Mouse (Mus musculus): Measurements from ENCODE around the gene Opcml.

Gene Opcml

GRCm38 (mm10) chr9:28686942-28687611 is 896.5 kb downstream of the Opcml start:
- 59% methylated on average over 7 of the region's 7 CpGs for WGBS

DNA sequence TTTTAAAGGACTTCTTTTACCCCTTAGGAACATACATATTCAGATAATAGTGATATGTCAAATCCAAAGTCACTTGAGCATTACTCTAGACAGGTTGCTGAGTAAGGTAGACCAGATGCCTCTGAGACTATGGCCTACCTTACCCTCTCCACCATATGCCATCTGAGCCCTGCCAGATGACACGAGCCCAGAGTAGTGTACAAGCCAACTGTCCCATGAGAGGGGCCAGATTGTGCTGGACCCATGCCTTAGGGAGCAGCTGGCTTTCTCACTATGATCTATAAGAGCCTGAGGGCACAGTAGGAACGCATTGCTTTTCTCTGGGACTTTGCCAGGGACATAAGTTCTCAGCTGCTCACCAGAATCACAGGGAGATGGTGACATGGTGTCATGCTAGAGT is 899.6 kb downstream of the Opcml start:
- 45% methylated on average over 2 of the region's 2 CpGs for WGBS

DNA sequence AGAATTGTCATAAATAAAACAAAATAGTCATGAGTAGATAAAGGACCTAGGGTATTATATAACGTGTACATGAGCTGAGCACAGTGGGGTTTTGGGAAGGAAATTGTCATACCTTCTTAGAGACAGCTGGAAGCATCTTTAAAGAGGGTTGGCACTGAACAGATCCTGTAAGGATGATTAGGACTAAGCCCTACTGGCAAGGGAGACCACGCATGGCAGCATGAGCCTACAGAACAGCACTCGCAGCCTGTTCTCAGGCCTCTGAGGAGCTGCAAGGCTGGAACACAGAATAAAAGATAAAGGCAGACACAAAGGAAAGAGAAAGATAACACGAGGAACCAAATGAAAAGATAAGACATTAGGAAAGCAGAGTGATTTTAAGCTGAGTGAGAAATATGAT is 915.2 kb downstream of the Opcml start:
- 54% methylated on average over 4 of the region's 4 CpGs for WGBS

DNA sequence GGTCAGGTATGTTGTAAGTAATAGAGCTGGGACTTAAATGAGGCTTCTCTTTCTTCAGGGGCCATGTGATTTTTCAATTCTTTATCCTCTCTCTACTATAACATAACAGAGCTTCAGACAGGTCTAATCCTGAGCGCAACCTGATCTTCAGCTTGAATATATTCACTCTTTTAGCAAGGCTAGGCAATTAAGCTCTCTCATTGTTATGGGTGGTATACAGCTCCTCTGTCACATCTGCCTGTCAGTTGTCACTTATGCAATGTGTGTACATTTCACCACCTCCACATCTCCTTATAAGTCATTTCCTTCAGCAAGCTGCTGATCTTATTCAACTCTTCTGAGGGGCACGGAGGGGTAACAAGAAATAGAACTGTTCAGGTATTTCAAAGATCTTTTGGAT is 924.0 kb downstream of the Opcml start:
- WGBS: 78% methylated on average over 2 of the region's 2 CpGs

- 93% methylated on average over 2 of the region's 2 CpGs for WGBS
Measured at GRCm38 (mm10) chr9:28720186-28720585, 929.6 kb downstream of the Opcml start.

GRCm38 (mm10) chr9:28731811-28732602 is 941.4 kb downstream of the Opcml start:
- 79% methylated on average over 10 of the region's 10 CpGs for WGBS

- 44% methylated on average over 2 of the region's 2 CpGs for WGBS
Measured at GRCm38 (mm10) chr9:28737955-28738354, 947.4 kb downstream of the Opcml start.

DNA sequence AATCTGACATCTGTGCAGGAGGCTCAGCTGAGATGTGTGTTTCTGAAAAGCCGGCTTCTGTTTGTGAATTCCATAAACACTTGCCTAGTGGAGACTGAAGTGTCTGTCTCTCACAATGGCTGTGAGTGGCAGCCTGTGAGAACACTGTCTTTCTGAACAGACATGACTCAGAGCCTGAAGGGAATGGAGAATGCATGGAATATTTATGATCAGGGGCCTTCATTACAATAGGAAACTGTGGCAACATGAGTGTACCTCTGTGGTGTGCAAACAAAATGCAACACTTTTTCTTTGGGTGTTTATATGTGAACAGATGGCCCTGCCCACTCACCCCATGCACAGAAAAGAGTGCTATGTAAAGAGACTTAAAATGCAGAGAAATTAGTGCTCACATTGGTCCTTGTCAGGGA is 947.9 kb downstream of the Opcml start:
- 16% methylated on average over 1 of the region's 1 CpGs for WGBS

- WGBS: 38% methylated on average over 3 of the region's 3 CpGs
Measured at GRCm38 (mm10) chr9:28744771-28745170, 954.2 kb downstream of the Opcml start.

- 77% methylated on average over 2 of the region's 2 CpGs for WGBS
Measured at GRCm38 (mm10) chr9:28748902-28749301, 958.3 kb downstream of the Opcml start.

DNA sequence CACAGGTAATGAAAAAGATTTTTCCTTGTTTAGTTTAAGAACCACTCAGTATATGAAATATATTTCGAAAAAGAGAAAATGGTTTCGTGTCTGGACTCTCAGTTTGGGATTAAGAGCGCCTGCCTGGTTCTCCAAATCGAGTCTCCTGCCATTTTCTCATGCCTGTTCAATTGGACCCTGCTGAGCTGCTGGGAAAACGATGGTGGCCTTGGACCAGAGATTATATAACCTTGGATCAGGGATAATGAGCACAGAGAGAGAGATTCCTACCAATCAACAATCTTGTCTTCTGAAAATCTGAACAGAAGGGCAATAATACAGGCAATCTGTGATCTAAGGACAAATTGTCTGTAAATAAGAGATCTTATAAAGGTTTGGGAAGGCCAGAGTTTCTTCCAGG is 962.3 kb downstream of the Opcml start:
- WGBS: 63% methylated on average over 5 of the region's 5 CpGs

DNA sequence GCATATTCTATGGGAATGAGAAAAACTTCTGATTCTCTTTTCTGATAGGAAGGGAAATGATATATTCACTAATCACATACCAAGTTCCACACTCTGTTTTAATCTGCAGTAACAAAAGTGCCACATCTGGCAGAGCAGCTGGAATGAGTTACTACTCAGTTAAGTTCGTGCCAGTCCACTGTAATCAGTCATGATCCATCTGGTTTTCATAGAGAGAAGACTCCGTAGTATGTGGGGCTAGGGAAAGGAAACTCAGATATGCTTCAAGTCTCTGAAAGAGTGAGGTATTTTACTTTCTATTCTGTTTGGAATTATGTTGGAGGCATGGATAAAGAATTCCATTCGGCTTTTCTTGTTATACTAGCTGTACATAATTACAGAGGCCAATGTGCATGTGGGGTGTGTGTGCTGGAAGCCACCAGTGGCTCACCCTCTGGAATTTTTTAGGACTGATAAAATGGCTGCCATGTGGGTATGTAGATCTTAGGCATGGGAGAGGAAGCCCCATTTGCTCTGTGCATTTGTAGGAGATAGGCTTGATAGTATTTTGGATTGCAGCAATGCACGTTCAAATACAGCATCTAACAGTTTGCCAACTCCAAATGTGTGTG is 966.4 kb downstream of the Opcml start:
- WGBS: 72% methylated on average over 4 of the region's 4 CpGs

DNA sequence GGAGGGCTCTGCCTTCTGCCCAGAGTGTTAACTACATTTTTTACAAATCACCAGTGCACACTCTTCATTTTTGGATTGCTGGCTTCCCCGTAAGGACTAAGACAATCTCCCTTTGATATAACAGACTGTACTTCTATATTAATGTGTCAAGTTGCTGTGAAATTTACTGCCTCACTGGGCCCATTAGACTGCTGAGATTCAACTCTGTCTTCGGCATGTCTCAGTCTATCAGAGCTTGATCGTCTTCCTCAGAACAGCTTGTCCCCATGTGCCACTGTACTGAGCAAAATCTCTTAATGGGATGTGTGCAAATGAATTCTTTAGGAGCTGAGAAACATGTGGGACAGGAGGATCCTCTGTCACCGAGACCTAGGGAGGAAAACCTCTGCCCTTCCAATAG is 970.9 kb downstream of the Opcml start:
- WGBS: 74% methylated on average over 4 of the region's 4 CpGs

GRCm38 (mm10) chr9:28764149-28764548 is 973.6 kb downstream of the Opcml start:
- WGBS: 80% methylated on average over 1 of the region's 1 CpGs

DNA sequence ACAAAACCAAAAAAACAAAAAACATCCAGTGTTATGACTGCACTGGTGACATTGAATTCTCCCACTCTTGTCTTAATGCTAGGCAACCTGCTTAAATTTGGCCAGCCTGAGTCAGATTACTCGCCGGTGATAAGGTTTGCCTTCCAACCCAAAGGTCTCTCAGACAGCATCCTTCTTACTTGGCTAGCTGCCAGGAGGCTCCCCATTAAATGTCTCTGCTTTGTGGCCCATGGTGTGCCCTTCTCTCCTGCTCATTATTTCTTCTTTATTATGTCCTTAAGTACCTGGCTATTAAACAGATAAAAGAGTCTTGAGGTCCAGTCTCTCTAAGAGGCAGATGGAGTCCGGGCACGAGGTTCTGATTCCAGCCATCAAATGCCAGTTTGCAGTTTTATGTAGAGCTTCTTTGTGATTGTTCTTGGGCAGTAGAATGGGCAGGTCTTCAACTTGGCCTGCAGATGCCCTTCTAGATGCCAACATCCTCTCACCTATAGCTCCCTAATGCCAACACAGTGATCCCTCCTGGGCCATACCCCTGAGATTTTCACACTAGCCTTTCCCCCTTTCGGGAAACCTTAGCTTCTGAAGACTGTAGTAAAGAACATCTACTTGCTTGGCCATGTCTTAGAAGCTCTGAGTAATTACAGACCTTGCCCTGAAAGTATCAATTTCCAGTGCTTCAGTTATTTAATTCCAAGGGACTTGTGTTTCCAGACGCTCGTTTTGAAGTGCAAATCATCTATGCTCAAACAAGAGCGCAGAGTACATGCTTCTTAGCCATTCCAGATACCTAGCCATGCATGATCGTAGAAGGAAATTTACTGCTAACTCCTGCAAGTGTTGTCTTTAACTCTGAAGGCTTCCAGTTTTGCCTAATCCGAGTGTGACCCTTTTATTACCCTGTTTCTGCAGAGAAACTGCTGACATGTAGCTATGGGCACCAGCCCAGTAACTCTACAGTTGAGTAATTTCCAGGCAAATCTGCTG is 986.2 kb downstream of the Opcml start:
- 65% methylated on average over 10 of the region's 10 CpGs for WGBS

- 76% methylated on average over 4 of the region's 4 CpGs for WGBS
Measured at GRCm38 (mm10) chr9:28783834-28784233, 993.3 kb downstream of the Opcml start.

DNA sequence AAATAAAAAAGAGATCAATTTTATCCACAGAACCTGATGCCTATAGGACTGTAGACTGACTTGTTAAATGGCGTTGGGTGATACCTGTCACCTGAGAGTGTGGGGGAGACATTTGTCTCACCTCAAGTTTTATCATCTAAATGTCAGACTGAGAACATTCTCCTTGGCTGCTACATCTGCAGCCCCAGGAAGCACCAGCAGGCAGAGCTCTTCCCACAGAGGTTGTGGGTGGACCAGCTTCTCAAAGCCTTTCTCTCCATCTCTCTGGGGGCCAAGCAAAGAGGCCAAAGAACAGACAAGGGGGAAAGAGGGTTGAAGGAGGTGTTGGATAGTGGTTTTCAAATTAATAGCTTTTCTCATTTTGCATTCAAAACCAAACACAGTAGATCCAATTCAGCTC is 998.9 kb downstream of the Opcml start:
- 57% methylated on average over 1 of the region's 1 CpGs for WGBS

GRCm38 (mm10) chr9:28800100-28800499 is 1009.5 kb downstream of the Opcml start:
- WGBS: 48% methylated on average over 2 of the region's 2 CpGs

DNA sequence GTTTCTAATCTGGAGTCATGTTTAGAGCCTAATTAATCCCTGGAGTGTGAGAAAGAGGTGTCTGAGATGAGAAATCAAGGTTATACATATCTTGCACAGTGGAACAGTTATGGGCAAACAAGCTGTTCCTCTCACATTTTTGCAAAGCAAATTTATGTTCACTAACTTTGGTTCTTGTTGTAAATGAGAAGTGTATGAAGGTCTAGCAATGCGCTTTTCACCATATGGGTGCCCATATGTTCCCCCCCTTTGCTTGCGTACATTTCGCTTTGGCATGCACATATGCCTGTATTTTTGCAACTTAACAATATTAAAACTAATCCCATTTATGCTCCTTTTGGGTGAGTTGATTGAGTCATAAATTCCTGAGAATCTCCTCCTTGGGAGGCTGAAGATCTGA is 1031.5 kb downstream of the Opcml start:
- 57% methylated on average over 3 of the region's 3 CpGs for WGBS

DNA sequence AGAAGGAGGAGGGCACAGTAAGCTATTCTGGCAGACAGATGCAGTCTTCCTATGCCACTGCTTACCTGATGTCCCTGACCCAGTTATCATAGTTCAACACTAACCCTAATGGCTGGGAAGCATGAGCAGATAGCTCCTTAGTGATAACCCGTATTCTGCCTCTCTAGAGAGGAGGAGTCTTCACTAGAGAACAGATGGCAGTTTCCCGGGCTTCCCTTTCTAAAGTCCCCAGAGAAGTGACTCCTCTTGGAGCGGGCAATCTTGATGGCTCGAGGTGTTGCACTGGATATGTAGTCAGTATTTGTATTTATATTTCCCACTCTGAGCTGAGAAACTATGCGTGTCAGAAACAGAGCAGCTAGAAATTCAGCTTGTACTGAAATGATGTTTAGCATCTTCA is 1031.9 kb downstream of the Opcml start:
- WGBS: 47% methylated on average over 5 of the region's 5 CpGs

DNA sequence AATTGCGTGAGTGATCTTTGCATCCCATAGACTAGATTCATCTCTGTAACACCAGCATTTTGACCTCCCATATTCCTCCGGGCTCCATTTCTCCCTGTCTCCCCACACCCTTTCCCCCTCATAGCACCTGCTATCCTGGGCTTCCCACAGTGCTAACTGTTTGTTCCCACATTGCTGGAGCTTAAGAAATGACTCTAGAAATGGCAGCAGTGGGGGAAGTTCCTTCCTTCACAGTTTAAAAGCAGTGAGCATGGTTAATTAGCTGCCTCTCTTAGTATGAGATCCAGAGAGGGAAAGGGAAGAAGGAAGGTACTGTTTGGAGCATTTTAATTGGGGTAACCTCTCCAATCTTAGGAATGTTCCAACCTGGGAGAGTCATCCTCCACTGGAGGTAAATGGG is 1035.2 kb downstream of the Opcml start:
- WGBS: 61% methylated on average over 2 of the region's 2 CpGs

All from cerebral cortex, adult 2 months (tissue).